Mouse (Mus musculus): ENCODE measurements at regions not wholly inside any gene's neighbourhood (a gene's known extent, or its start where the extent isn't known, plus 50 kb on each side); places are given as distances from the start of the nearest gene placed in this dataset.

- no peak for DNase-seq (ENCODE audit: low read depth, low spot score)
Measured at GRCm38 (mm10) chr6:147316140-147316539, 52.2 kb upstream of the Pthlh start.

- no peak for DNase-seq (ENCODE audit: low read depth, low spot score)
Measured at GRCm38 (mm10) chr6:147315207-147315606, 51.2 kb upstream of the Pthlh start.

Measured in A20 (cell line).